ENCODE assay signal across 9 mouse cellular contexts in the genomic region with DNA sequence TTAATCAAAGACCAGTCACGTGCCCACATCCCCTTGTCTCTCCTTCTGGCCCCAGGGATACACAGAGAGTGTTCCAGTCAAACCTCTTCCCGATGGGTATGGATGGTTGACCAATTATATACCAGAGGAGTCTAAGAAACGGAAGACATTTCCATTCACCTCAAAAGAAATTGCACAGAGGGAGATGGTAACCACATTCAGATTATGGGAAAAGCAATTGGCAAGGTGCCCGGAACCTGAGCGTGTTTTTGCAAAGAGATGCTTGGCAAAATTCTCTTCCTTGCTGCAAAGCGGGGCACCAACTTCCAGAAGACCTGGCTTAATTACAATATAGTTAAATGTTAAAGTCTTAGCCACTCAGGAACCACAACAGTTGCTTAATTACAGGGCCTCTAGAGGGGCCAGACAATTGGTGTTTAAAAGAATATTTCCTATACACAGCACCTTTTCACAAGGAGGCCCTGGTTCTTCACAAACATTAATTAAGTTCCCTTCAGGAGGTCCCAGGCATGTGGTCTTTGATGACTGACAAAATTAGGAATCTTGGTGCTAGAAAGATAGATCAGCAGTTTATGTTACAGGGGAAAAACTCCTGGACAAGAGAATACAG. TPM values are rescaled to one million over a fixed set of nuclear protein-coding genes. Genes with fewer than 3 reads are reported as not detected.
DNase-seq lines count a peak whose midpoint lies in the region; ATAC-seq and TF ChIP-seq lines count a peak whose summit lies in the region.
"Had no signal": no experiment of that assay in that cellular context is flagged by ENCODE, and none has a peak within 500 bp of the region (broad histone marks: within the 10 kb centered on the region; RNA-seq: fewer than 3 reads in every experiment).

No protein-coding gene starts in this region.

- H3K27me3 ChIP-seq in lung, embryonic 14.5 days (ENCODE audit: insufficient read depth, low read length), result no peaks in the 10 kb centered on the region
- H3K27me3 ChIP-seq: limb, embryonic 12.5 days had no signal

- no peak overlapping the region for H3K4me2 ChIP-seq in lung, embryonic 14.5 days
- H3K4me2 ChIP-seq: limb, embryonic 12.5 days had no signal

- H3K36me3 ChIP-seq in lung, embryonic 14.5 days (ENCODE audit: insufficient read depth), result no peaks in the 10 kb centered on the region
- H3K36me3 ChIP-seq: limb, embryonic 12.5 days had no signal

- no peak overlapping the region for H3K4me3 ChIP-seq in lung, embryonic 14.5 days (ENCODE audit: low read depth, low read length)
- H3K4me3 ChIP-seq: limb, embryonic 12.5 days had no signal

- peaks cover 6% of the 10 kb centered on the region; the same call in 1 of the 2 replicates for H3K4me1 ChIP-seq in lung, embryonic 14.5 days (ENCODE audit: insufficient read depth)

- TF ChIP-seq CTCF in lung, embryonic 14.5 days (IDR thresholded peaks at IDR 0.05; ENCODE audit: low read depth), result no peak

- ATAC-seq in lung, embryonic 14.5 days (ENCODE audit: insufficient read depth), result no peak

- WGBS in lung, embryonic 14.5 days, result 57% methylated on average over 6 of the region's 6 CpGs

- no peaks in the 10 kb centered on the region for H3K9me3 ChIP-seq in lung, embryonic 14.5 days (ENCODE audit: low read depth, low read length)
- H3K9me3 ChIP-seq: limb, embryonic 12.5 days had no signal

- H3K27ac ChIP-seq in lung, embryonic 14.5 days (ENCODE audit: low read depth), result no peak overlapping the region
- H3K27ac ChIP-seq: limb, embryonic 12.5 days had no signal

- H3K9ac ChIP-seq in lung, embryonic 14.5 days, result no peak overlapping the region
- H3K9ac ChIP-seq: limb, embryonic 12.5 days had no signal

- peak; percentile 71 for DNase-seq in lung, embryonic 14.5 days
- no peak for DNase-seq in lung, postnatal 10 days
- peak; percentile 20 for DNase-seq in cerebellum, adult 8-10 months
- DNase-seq in kidney, postnatal 14 days, result peak; percentile 59
- DNase-seq in right cerebral cortex, adult 18-20 months, result peak; percentile 76
- DNase-seq in urinary bladder, postnatal 25 days (ENCODE audit: low spot score), result no peak
- DNase-seq in adrenal gland, adult 8-10 months, result no peak
- no peak for DNase-seq in ovary, postnatal 14 days (ENCODE audit: low spot score)

RNA-seq across cellular contexts. Expression of gene Hs6st1, which starts 59.1 kb away (rescaled TPM):
- polyA plus RNA-seq in lung, embryonic 14.5 days (2014; fragmentation: Nextera tagmentation; extraction: Ambion mirVana), result 14.2 and 16.2 TPM in 2 replicates
- total RNA-seq in adrenal gland, adult 8-10 months (2022), result 100 to 1,000 TPM in 2 of 4 experiments, 10 to 100 TPM in 2; 70.2 to 122 (median 96.6) TPM

Comparison
In these comparisons a context has a peak if more than half of its experiments do, and no peak if none do; other contexts are left out.
1. DNase-seq: peak in lung, embryonic 14.5 days (single experiment), cerebellum, adult 8-10 months (single experiment), kidney, postnatal 14 days (single experiment) and right cerebral cortex, adult 18-20 months (single experiment); none in lung, postnatal 10 days (single experiment), urinary bladder, postnatal 25 days (single experiment), adrenal gland, adult 8-10 months (single experiment) and ovary, postnatal 14 days (single experiment).